Mouse (Mus musculus): ENCODE measurements at regions not wholly inside any gene's neighbourhood (a gene's known extent, or its start where the extent isn't known, plus 50 kb on each side); places are given as distances from the start of the nearest gene placed in this dataset.

DNA sequence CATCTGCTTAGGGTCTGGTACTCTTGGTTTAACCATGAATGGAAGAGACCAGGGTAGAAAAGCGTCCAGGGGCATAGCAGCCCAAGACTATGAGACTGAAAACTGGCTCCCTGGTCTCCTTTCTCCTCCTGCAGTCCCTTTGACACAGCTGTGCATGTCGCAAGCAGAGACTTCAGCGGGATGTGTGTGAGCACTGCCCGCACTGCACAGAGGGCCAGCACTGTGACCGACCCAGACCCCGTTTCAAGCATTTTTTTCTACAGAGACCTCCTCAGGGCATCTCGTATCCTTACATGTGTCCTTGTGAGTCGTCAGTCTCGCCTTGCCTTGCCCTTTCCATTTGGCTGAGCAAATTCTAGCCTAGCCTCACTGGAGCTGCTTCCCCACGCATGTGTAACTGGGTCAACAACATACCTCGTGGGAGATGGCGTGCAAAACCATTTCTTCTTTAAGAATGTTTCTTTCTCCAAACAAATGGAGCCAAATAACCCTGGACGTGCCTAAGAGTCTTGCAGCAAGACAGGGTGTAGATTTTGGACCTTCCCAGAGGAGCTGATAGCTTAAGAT lies 82.6 kb downstream of the Fam110c start:
- no peak overlapping the region for H3K27ac ChIP-seq
- H3K27me3 ChIP-seq = no peaks in the 10 kb centered on the region
- no peak for ATAC-seq (ENCODE audit: low read depth)
- H3K9ac ChIP-seq = no peak overlapping the region
- H3K4me3 ChIP-seq (replicated peaks) = no peak overlapping the region
- H3K9me3 ChIP-seq (replicated peaks) = no peaks in the 10 kb centered on the region
- WGBS (ENCODE audit: insufficient replicate concordance) = 65% methylated on average over 13 of the region's 13 CpGs
- H3K4me2 ChIP-seq = no peak overlapping the region
- no peaks in the 10 kb centered on the region for H3K4me1 ChIP-seq (replicated peaks)
- H3K36me3 ChIP-seq = no peaks in the 10 kb centered on the region
- DNase-seq = no peak

- Histone ChIP-seq H3K4me2 (no peak overlapping the region), H3K9ac (no peak overlapping the region), H3K27me3 (no peaks in the 10 kb centered on the region), H3K9me3 (replicated peaks) (no peaks in the 10 kb centered on the region), H3K36me3 (no peaks in the 10 kb centered on the region), H3K27ac (no peak overlapping the region), H3K4me3 (replicated peaks) (no peak overlapping the region), H3K4me1 (replicated peaks) (no peaks in the 10 kb centered on the region)
- 69% methylated on average over 3 of the region's 3 CpGs for WGBS (ENCODE audit: insufficient replicate concordance)
- DNase-seq (no peak), ATAC-seq (ENCODE audit: low read depth) (no peak)
Observed at GRCm38 (mm10) chr12:31157453-31157852, 83.1 kb upstream of the Gm6993 start.

DNA sequence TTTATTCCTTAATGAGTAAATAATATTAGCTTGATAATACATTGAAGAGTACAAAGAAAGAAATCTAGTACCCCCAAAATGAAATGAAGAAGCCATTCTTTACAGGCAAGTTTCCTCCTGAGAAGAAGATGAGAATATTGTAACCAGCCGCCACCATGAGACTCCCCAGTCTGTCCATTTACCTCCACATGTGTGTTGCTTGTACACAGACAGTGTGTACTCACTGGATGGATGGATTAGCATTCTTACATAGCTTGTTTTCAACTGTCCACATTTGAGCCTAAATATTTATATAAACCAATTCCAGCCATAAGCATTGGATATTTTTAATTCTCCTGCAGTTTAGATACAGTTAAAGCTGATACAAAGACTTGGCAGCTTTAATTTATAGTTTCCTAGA lies 82.7 kb upstream of the Gm6993 start:
- H3K9ac ChIP-seq = no peak overlapping the region
- DNase-seq (no peak), ATAC-seq (ENCODE audit: low read depth) (no peak)

GRCm38 (mm10) chr12:31158885-31159284 lies 81.7 kb upstream of the Gm6993 start:
- no peak for ATAC-seq (ENCODE audit: low read depth)
- WGBS (ENCODE audit: insufficient replicate concordance) = 50% methylated on average over 4 of the region's 4 CpGs
- Histone ChIP-seq H3K9me3 (replicated peaks) (no peaks in the 10 kb centered on the region), H3K9ac (no peak overlapping the region), H3K27ac (no peak overlapping the region), H3K4me3 (replicated peaks) (no peak overlapping the region), H3K36me3 (no peaks in the 10 kb centered on the region), H3K4me1 (replicated peaks) (no peaks in the 10 kb centered on the region), H3K4me2 (no peak overlapping the region), H3K27me3 (no peaks in the 10 kb centered on the region)
- no peak for DNase-seq

More for the DNA sequence above, 82.7 kb upstream of the Gm6993 start:
- no peaks in the 10 kb centered on the region for H3K4me1 ChIP-seq (replicated peaks)
- H3K36me3 ChIP-seq = no peaks in the 10 kb centered on the region
- no peak overlapping the region for H3K4me2 ChIP-seq
- 81% methylated on average over 1 of the region's 1 CpGs for WGBS (ENCODE audit: insufficient replicate concordance)
- H3K27ac ChIP-seq = no peak overlapping the region
- H3K9me3 ChIP-seq (replicated peaks) = no peaks in the 10 kb centered on the region
- H3K27me3 ChIP-seq = no peaks in the 10 kb centered on the region
- H3K4me3 ChIP-seq (replicated peaks) = no peak overlapping the region

GRCm38 (mm10) chr12:31159378-31159777 lies 81.2 kb upstream of the Gm6993 start:
- Histone ChIP-seq H3K9ac (no peak overlapping the region), H3K9me3 (replicated peaks) (no peaks in the 10 kb centered on the region), H3K4me3 (replicated peaks) (no peak overlapping the region), H3K27ac (no peak overlapping the region), H3K36me3 (no peaks in the 10 kb centered on the region), H3K4me1 (replicated peaks) (no peaks in the 10 kb centered on the region), H3K27me3 (no peaks in the 10 kb centered on the region), H3K4me2 (no peak overlapping the region)
- DNase-seq (no peak), ATAC-seq (ENCODE audit: low read depth) (no peak)
- 61% methylated on average over 7 of the region's 7 CpGs for WGBS (ENCODE audit: insufficient replicate concordance)

GRCm38 (mm10) chr12:31168221-31168890 lies 72.2 kb upstream of the Gm6993 start:
- no peaks in the 10 kb centered on the region for H3K9me3 ChIP-seq (replicated peaks)
- no peaks in the 10 kb centered on the region for H3K4me1 ChIP-seq (replicated peaks)
- no peaks in the 10 kb centered on the region for H3K27me3 ChIP-seq
- no peak overlapping the region for H3K9ac ChIP-seq
- 58% methylated on average over 4 of the region's 4 CpGs for WGBS (ENCODE audit: insufficient replicate concordance)
- H3K4me2 ChIP-seq = no peak overlapping the region
- DNase-seq (no peak), ATAC-seq (ENCODE audit: low read depth) (no peak)
- no peak overlapping the region for H3K4me3 ChIP-seq (replicated peaks)
- no peaks in the 10 kb centered on the region for H3K36me3 ChIP-seq
- H3K27ac ChIP-seq = no peak overlapping the region

DNA sequence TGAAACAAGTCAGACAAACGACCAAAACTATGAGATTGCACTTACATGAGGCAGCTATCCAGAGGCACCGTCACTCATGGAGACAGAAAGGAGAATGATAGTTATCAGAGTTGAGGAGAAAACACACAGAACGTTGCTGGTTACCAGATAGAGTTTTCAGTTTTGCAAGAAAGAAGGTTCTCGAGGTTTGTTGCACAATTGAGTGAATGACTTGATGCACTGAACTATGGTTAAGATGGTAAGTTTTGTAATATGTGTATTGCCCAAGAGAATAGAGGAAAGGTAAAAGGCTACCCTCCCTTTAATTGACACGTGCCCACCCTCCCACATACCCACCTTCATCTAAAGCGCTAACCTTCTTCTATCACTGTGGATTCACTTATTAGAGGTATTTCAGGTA lies 70.5 kb upstream of the Gm6993 start:
- 48% methylated on average over 6 of the region's 6 CpGs for WGBS (ENCODE audit: insufficient replicate concordance)
- Histone ChIP-seq H3K9ac (no peak overlapping the region), H3K9me3 (replicated peaks) (no peaks in the 10 kb centered on the region), H3K27me3 (no peaks in the 10 kb centered on the region), H3K4me2 (no peak overlapping the region), H3K4me1 (replicated peaks) (no peaks in the 10 kb centered on the region), H3K36me3 (no peaks in the 10 kb centered on the region), H3K4me3 (replicated peaks) (no peak overlapping the region), H3K27ac (no peak overlapping the region)
- DNase-seq = no peak
- ATAC-seq (ENCODE audit: low read depth) = no peak

DNA sequence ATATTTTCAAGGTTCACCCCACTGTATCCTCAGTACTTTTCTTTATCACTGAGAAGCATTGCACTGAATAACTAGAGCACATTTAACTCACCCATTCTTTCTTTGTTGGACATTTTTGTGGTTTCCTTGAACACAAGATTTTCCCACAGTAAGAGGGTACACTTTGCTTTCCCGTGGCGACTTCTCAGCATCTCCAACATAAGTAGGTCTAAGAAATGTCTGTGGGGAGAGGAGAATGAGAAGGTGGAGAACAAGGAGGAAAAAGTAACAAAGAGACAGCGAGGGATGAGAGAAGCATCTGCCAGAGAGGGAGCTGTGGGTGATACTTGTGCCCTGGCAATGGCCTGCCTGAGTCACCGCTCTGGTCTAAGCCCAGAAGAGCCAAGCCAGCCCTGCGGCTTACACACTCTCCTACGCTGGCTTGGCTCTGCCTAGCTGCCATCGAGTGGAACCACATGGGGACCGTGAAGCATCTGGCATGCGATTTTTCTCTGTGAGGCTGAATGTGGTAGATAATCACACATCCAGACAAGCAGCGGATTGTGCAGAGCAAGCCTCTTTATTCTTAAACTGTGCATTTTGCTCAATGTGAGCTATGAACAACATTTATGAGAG lies 69.9 kb upstream of the Gm6993 start:
- H3K9me3 ChIP-seq (replicated peaks) = no peaks in the 10 kb centered on the region
- no peak overlapping the region for H3K4me2 ChIP-seq
- no peaks in the 10 kb centered on the region for H3K4me1 ChIP-seq (replicated peaks)
- WGBS (ENCODE audit: insufficient replicate concordance) = 65% methylated on average over 10 of the region's 10 CpGs
- H3K27ac ChIP-seq = no peak overlapping the region
- no peaks in the 10 kb centered on the region for H3K36me3 ChIP-seq
- H3K4me3 ChIP-seq (replicated peaks) = no peak overlapping the region
- no peaks in the 10 kb centered on the region for H3K27me3 ChIP-seq
- no peak for ATAC-seq (ENCODE audit: low read depth)
- DNase-seq = no peak
- H3K9ac ChIP-seq = no peak overlapping the region

DNA sequence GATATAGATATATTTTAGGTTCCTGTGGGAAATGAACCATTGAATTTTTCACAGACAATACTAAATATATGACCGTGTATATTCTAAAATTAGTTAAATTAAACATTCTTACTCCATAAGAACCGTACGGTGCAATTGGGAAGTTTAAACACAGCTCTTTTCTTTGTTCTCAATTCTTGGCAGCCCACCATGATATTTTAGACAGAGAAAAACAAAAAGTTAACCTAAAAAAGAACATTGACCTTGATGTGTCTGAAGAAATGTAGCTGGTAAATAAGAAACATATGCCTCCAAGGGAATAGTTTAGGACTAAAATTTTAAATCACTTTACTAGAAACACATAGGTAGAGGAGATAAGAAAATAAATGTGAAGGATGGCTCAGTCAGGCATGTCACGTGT lies 68.6 kb upstream of the Gm6993 start:
- no peak for ATAC-seq (ENCODE audit: low read depth)

DNA sequence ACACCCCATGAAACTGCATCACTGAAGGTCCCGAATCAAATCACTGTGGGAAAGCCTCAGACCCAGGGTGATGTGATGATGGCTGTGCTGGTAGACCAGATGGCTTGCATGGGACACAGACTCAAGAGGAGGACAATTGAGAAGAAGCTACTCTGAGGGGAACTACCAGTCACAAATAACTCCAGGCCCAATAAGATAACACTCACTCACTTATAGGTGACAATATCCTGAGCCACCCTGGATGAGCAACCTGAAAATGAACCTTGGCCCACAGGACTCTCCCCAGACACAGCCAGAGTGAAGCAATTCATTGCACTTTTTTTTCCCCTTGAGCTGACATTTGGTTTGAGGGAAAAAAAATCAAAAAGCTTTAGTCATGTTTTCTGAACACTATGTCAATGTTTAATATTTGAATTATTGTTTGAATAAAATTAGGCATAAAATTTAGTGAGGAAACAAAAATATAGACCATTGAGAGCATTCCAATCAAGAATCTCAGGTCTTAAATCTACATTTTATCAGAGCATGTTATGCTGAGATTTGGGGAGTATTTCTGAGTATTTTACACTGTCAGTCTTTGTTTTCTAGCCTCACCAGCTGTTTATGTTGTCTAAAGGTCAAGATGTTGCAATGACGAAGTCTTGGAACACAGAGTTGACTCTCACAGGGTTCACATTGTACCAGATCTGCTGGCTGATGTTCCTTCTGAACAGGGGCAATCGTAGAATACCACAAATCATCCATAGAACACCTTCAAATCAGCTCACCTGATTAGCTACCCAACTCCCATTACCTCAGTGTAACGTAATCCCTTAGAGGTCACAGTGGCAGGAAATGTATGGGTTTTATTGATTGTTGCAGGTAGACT lies 67.9 kb upstream of the Gm6993 start:
- no peak for ATAC-seq (ENCODE audit: low read depth)
- Histone ChIP-seq H3K4me1 (replicated peaks) (no peaks in the 10 kb centered on the region), H3K4me2 (no peak overlapping the region), H3K9me3 (replicated peaks) (no peaks in the 10 kb centered on the region), H3K27ac (no peak overlapping the region), H3K36me3 (no peaks in the 10 kb centered on the region), H3K27me3 (no peaks in the 10 kb centered on the region), H3K4me3 (replicated peaks) (no peak overlapping the region), H3K9ac (no peak overlapping the region)
- DNase-seq = no peak
- WGBS (ENCODE audit: insufficient replicate concordance) = 45% methylated on average over 4 of the region's 4 CpGs

More for the DNA sequence above, 68.6 kb upstream of the Gm6993 start:
- Histone ChIP-seq H3K9ac (no peak overlapping the region), H3K4me1 (replicated peaks) (no peaks in the 10 kb centered on the region), H3K27me3 (no peaks in the 10 kb centered on the region), H3K36me3 (no peaks in the 10 kb centered on the region), H3K27ac (no peak overlapping the region), H3K4me2 (no peak overlapping the region), H3K4me3 (replicated peaks) (no peak overlapping the region), H3K9me3 (replicated peaks) (no peaks in the 10 kb centered on the region)
- no peak for DNase-seq
- 70% methylated on average over 4 of the region's 4 CpGs for WGBS (ENCODE audit: insufficient replicate concordance)

- H3K4me1 ChIP-seq (replicated peaks) = no peaks in the 10 kb centered on the region
- H3K9me3 ChIP-seq (replicated peaks) = no peaks in the 10 kb centered on the region
- WGBS (ENCODE audit: insufficient replicate concordance) = 78% methylated on average over 5 of the region's 5 CpGs
- no peak overlapping the region for H3K9ac ChIP-seq
- ATAC-seq (ENCODE audit: low read depth) (no peak), DNase-seq (no peak)
- H3K4me3 ChIP-seq (replicated peaks) = no peak overlapping the region
- no peaks in the 10 kb centered on the region for H3K27me3 ChIP-seq
- no peak overlapping the region for H3K4me2 ChIP-seq
- no peak overlapping the region for H3K27ac ChIP-seq
- no peaks in the 10 kb centered on the region for H3K36me3 ChIP-seq
Observed at GRCm38 (mm10) chr12:31173512-31173911, 67.1 kb upstream of the Gm6993 start.
